Mouse (Mus musculus) lung, adult 2 months (tissue): ENCODE data around the gene Spty2d1.

Experiments
- CTCF ChIP-seq: fragments of 200-500 bp; IDR thresholded peaks from 2 replicates; pipeline ENCODE4 v1.5.1; 2011; ENCODE audit warnings: mild to moderate bottlenecking, low read length, control low read depth; ENCODE audit not compliant: insufficient read depth
- POLR2A ChIP-seq: fragments of 200-500 bp; IDR thresholded peaks from 2 replicates; pipeline ENCODE4 v1.6.1; 2011; ENCODE audit warnings: low read depth, mild to moderate bottlenecking, control low read depth, low read length, borderline replicate concordance; ENCODE audit errors: extremely low read depth

DNA sequence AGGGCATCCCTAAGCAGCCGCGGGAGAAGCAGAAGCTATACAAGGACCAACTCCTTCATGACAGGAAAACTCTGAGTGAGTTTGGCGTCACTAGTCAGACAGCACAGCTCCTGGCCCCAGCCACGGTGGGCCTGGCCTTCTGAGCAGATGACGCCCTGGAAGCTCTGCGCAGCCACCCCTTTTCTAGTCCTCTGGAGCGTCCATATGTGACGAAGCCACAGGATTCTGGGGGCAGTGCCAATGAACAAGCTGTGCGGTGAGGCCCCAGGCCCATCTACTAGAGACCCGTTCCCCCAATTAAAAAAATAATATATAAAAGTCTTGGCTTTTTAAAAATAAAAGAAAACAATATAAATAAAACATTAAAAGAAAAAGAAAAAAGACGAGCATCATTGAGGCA is 32.8 kb downstream of the Spty2d1 start:
- TF ChIP-seq POLR2A, result no peak
- no peak for TF ChIP-seq CTCF
